Mouse (Mus musculus): ENCODE data around the gene Hes7. TPM values are rescaled to one million over a fixed set of nuclear protein-coding genes. Genes with fewer than 3 reads are reported as not detected.
A peak's percentile ranks its signal among the peaks of the same experiment; 100 is the strongest.

The Hes7 gene
- total RNA-seq, 2 experiments from 2014 or later = not detected

GRCm38 (mm10) chr11:69125041-69125851, 5.0 kb downstream of the Hes7 start:
- peak; percentile 78 for TF ChIP-seq CTCF (IDR thresholded peaks at IDR 0.05)
- peak; percentile 86 for DNase-seq
- peak overlapping the region; percentile 89 for H3K27ac ChIP-seq
- peak overlapping the region; percentile 74 for H3K4me3 ChIP-seq
- intact Hi-C loops (cut with DNase I) = loop anchor here (5.0 kb wide), 1 partner anchor 117 kb away; no protein-coding TSS in a partner anchor

GRCm38 (mm10) chr11:69125852-69125918, 5.5 kb downstream of the Hes7 start, which contains the start of gene Aloxe3:
Gene Aloxe3 (plus strand): TSS chr11:69125896.
- H3K4me3 ChIP-seq = peak within 1 kb of the TSS; percentile 74
- TF ChIP-seq CTCF (IDR thresholded peaks at IDR 0.05) = no peak
- intact Hi-C loops (cut with DNase I) = loop anchor here (5.0 kb wide), 1 partner anchor 117 kb away; no protein-coding TSS in a partner anchor
- peak within 1 kb of the TSS; percentile 89 for H3K27ac ChIP-seq
- no peak for DNase-seq

- Histone ChIP-seq H3K4me3 (peak overlapping the region; percentile 74), H3K27ac (peak overlapping the region; percentile 89)
- TF ChIP-seq CTCF (IDR thresholded peaks at IDR 0.05) = no peak
- intact Hi-C loops (cut with DNase I) = loop anchor here (2.0 to 5.0 kb wide), 2 partner anchors 23 to 116 kb away; no protein-coding TSS in a partner anchor
- no peak for DNase-seq
Measured at GRCm38 (mm10) chr11:69125919-69126705, 5.9 kb downstream of the Hes7 start.

GRCm38 (mm10) chr11:69126706-69127095, 6.5 kb downstream of the Hes7 start:
- intact Hi-C loops (cut with DNase I) = loop anchor here (2.0 to 5.0 kb wide), 2 partner anchors 22 to 116 kb away; no protein-coding TSS in a partner anchor
- DNase-seq = no peak
- no peak for TF ChIP-seq CTCF (IDR thresholded peaks at IDR 0.05)
- Histone ChIP-seq H3K4me3 (no peak overlapping the region), H3K27ac (no peak overlapping the region)

- no peak overlapping the region for H3K4me3 ChIP-seq
- no peak for TF ChIP-seq CTCF (IDR thresholded peaks at IDR 0.05)
- no peak overlapping the region for H3K27ac ChIP-seq
- DNase-seq = no peak
- intact Hi-C loops (cut with DNase I) = loop anchor here (5.0 kb wide), 1 partner anchor 114 kb away; no protein-coding TSS in a partner anchor
Measured at GRCm38 (mm10) chr11:69128426-69129122, 8.4 kb downstream of the Hes7 start.

GRCm38 (mm10) chr11:69133566-69133922, 13.3 kb downstream of the Hes7 start:
- Histone ChIP-seq H3K27ac (no peak overlapping the region), H3K4me3 (peak overlapping the region; percentile 71)
- TF ChIP-seq CTCF (IDR thresholded peaks at IDR 0.05) = no peak
- intact Hi-C loops (cut with DNase I) = no loop called here
- no peak for DNase-seq

- Histone ChIP-seq H3K27ac (0 out of 2 replicates have a peak overlapping the region, but pooled peaks have one; percentile 17), H3K4me3 (peak overlapping the region; percentile 71)
- TF ChIP-seq CTCF (IDR thresholded peaks at IDR 0.05) = peak; percentile 35
- intact Hi-C loops (cut with DNase I) = no loop called here
- DNase-seq = peak; percentile 40
Measured at GRCm38 (mm10) chr11:69133923-69134621, 13.9 kb downstream of the Hes7 start.

- peak overlapping the region; percentile 71 for H3K4me3 ChIP-seq
- no peak for TF ChIP-seq CTCF (IDR thresholded peaks at IDR 0.05)
- no peak for DNase-seq
- intact Hi-C loops (cut with DNase I) = no loop called here
- no peak overlapping the region for H3K27ac ChIP-seq
Measured at GRCm38 (mm10) chr11:69134622-69134968, 14.4 kb downstream of the Hes7 start.

- Histone ChIP-seq H3K4me3 (no peak overlapping the region), H3K27ac (no peak overlapping the region)
- no peak for TF ChIP-seq CTCF (IDR thresholded peaks at IDR 0.05)
- intact Hi-C loops (cut with DNase I) = no loop called here
- DNase-seq = no peak
Measured at GRCm38 (mm10) chr11:69135361-69135760, 15.2 kb downstream of the Hes7 start.

GRCm38 (mm10) chr11:69147546-69147945, 27.3 kb downstream of the Hes7 start:
- Histone ChIP-seq H3K4me3 (no peak overlapping the region), H3K27ac (no peak overlapping the region)
- no peak for TF ChIP-seq CTCF (IDR thresholded peaks at IDR 0.05)
- intact Hi-C loops (cut with DNase I) = no loop called here
- DNase-seq = peak; percentile 51

- H3K27ac ChIP-seq = no peak overlapping the region
- intact Hi-C loops (cut with DNase I) = loop anchor here (2.0 kb wide), 1 partner anchor 22 kb away; no protein-coding TSS in a partner anchor
- H3K4me3 ChIP-seq = no peak overlapping the region
- no peak for DNase-seq
- TF ChIP-seq CTCF (IDR thresholded peaks at IDR 0.05) = no peak
Measured at GRCm38 (mm10) chr11:69148451-69148960, 28.3 kb downstream of the Hes7 start.

- no peak for TF ChIP-seq CTCF (IDR thresholded peaks at IDR 0.05)
- intact Hi-C loops (cut with DNase I) = loop anchor here (2.0 kb wide), 1 partner anchor 23 kb away; no protein-coding TSS in a partner anchor
- no peak overlapping the region for H3K27ac ChIP-seq
- DNase-seq = peak; percentile 51
- H3K4me3 ChIP-seq = no peak overlapping the region
Measured at GRCm38 (mm10) chr11:69149728-69150127, 29.5 kb downstream of the Hes7 start.

All from gastrocnemius, adult 2 months (tissue).